Mouse (Mus musculus) adrenal gland, adult (tissue): ENCODE measurements around the gene Fam102b.

Source experiments
- DNase-seq, 2 experiments: peaks; one replicate each; pipeline ENCODE4 v3.0.0; 2022 to 2023; ENCODE audit warnings: low spot score in 1 of 2; ENCODE audit not compliant: inconsistent age in 2 of 2

Fam102b gene

DNA sequence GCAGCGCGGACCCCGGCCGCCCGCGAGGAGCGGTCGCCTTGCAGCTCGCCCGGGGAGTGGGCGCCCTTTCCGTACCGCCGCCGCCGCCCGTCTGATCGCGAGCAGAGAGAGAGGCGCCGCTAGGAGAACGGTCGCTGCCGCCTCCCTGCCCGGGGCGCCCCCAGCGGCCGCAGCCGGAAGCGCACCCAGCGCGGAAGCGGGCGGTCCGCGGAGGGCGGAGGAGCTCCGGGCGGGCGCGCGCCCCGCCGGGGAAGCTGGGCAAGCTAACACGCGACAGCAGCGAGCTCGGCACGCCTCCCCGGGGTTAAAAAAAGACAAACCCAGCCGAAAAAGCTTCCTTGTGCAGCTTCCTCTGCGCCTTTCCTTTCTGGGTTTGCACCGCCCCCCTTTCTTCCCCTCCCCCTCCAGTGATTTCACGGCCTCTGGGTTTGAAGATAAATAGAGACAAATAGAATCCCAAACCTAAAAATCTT lies at the start of gene Fam102b:
TSS of gene Fam102b (minus strand) at position 93 of the 473 bp plus-strand sequence.
- DNase-seq = peak; percentile 90 to 96

DNA sequence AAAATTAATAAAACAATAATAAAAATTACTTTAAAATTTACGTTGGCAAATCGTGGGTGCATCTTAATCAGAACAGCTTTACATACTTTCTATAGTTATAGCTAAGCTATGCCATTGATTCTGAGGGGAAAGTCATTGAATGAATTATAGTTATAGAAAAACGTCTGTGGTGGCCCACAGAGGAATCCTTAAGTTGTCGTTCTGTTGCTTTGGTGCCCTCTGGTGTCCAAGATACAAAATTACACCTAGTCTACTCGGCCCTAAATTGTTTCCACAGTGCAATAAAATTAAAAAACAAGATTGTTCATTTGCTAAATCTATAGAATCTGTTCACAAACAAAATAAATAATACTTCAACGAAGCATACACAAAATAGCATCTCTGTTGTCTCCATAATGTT lies 35.6 kb upstream of the Fam102b start:
- peak in 1 of 2 experiments; percentile 77 for DNase-seq

DNA sequence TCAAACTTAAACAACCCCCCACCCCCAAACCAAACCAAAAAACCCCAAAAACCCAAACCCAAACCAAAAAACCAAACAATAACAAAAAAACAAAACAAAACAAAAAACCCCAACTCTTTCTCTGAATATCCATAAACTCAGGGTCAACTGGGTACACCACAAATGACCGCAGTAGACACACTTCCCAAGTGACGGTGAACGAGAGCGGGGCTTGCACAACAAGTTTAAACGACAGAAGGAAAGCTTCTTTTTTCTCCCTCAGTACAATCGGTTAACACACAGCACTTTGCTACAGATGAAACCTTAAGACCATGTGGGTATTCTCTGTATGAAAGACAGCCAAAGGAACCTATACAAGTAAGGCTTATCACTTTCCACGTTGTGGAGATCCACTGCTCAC lies 35.0 kb upstream of the Fam102b start:
- no peak for DNase-seq

DNA sequence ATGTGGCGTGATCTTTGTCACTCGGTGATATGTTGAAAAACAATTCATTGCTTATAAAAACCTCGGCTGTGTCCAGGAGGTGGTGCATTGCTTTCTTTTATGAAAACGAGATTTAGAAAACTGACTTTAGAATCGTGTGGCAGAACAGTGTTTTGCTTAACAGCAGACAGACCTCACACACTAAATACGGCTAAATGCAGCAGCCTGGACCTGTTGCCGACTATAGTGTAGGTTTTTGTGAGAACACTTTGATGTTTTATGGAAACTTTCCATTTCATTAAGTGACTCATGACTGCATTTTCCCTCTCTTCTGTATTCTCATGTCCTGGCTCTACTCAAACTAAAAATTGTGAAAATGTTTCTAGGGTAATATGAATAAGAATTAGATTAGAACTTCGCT lies 32.5 kb upstream of the Fam102b start:
- DNase-seq = no peak

DNA sequence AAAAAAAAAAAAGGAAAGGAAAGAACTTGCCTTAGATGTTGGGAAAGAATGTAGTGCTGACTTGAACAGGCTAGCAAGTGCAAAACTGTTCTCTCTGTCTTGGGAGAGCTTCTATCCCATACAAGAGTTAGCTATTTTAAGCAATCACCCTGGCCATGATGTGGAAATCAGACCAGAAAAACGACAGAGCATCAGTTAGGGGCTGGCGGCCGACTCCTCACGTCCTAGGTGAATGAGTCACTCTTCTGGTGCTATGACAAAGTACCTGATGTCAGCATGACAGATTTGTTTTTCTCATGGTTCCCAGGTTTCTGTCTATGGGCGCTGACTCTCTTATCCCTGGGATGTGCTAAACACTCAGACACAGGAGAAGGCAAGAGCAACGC lies 24.5 kb upstream of the Fam102b start:
- DNase-seq = no peak

GRCm38 (mm10) chr3:109051056-109051945 lies 23.9 kb upstream of the Fam102b start:
- DNase-seq = peak in 1 of 2 experiments; percentile 47

DNA sequence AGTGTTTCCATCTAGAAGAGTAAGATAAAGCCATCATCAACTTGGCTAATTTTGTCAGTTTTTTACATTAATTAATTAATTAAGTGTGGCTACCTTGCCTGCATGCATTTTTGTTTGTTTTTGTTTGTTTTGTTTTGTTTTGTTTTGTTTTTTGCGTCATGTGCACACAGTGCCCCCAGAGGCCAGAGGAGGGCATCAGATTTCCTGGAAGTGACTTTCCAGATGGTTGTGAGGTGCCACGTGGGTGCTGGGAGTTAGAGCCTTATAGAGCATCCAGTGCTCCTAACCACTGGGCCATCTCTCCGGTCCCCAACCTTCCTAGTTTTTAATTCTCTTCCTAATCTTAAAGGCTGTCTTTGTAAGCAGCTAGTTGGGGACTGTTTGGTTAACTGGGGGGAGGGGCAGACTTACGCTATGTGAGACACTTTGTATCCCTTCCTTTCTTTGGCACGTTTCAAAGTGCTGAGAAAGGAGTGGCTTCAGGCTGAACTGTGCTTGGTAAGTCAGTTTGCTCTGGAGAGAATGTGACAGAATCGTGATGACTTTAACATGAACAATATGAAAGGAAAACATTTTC lies 20.4 kb upstream of the Fam102b start:
- no peak for DNase-seq

GRCm38 (mm10) chr3:109046428-109046827 lies 19.0 kb upstream of the Fam102b start:
- DNase-seq = no peak

- DNase-seq = no peak
Measured at GRCm38 (mm10) chr3:109043395-109043794, 16.0 kb upstream of the Fam102b start.

DNA sequence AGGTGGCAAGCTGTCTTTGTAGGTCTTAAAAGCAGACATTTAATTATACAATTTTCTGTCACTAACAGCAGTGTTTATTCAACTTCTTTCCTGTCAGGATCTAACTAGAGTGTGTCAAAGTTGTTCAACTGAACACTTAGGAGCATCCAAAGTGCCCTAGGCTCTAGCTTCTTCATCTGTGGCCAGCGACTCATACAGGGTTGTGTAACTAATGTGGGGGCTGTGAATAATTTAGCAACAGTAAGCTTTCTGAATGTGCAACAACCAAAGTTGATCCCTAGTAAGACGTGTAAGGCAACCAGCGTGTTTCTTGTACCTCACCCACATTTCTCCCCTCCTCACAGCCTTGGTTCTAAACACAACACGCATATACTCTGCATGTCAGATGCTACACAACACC lies 13.5 kb upstream of the Fam102b start:
- no peak for DNase-seq

DNA sequence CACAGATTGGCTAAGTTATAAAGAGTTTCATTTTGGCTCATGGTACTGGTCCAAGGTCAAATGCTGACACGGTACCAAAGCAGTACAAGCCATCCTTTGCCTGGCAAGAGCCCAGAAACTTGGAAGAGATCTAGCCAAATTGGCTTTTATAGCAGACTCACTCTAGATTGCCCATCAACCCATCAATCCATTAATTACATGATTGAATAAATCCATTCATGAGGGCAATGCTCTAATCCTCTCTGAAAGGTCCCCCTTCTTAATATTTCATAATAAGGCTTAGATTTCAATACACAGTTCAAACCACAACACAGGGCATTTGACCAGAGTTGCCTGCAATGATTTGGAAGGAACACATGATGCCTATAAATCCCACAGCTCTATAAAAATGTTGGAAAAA lies 7.0 kb upstream of the Fam102b start:
- peak in 1 of 2 experiments; percentile 47 for DNase-seq

DNA sequence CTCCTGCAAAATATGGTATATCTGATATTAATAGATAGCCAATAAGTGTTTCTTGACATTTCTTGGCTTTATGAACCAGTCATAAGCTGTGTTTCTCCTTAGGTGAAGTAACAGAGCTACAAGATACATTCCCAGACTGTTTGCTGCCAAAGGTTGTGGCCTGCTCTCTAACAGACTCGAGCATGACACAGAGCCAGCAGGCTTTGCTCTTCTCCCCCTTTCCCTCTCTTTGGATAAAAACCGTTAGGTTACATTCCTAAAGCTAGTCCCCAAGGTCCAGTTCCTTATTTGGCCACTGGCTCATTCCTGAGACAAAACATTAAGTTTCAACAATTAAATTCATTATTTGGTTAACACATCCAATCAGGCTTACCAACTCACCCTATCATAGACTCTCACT lies 4.9 kb upstream of the Fam102b start:
- no peak for DNase-seq

DNA sequence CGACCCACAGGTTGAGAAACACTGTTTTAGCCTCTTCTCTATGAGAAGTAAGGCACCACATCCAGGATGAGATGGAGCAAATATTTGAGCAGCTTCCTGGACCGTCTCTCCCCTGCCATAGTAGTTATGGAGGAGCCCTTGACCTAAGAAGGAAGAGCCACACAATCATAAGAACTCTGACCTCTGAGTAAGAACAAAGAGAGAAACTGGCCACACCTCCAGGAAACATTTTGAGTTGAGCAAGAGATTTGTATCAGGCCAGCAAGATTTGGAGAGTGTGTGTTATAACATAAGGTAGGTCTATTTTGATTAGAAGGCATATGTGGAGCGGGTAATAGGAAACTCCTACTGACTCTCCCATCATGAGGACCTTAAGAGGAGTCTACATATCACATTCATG lies 4.2 kb upstream of the Fam102b start:
- DNase-seq = no peak

DNA sequence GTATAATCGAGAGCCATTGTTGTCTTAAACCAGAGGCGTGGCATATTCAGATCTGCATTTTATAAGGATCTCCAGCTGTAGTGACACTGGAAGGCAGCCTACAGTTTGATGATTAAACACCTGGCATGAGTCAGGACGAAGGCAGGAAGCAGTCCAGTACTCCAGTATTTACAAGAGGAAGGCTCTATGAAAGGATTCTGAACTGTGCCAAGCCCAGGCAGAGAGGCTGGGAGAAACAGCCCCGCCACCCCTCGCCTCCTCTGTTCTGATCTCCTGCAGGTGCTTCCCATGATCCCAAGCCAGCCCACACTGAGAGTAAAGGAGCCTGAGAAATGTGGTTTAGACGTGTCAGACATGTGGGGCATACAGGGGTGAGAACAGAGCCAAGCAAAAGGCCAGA lies 3.4 kb upstream of the Fam102b start:
- peak in 1 of 2 experiments; percentile 49 for DNase-seq

DNA sequence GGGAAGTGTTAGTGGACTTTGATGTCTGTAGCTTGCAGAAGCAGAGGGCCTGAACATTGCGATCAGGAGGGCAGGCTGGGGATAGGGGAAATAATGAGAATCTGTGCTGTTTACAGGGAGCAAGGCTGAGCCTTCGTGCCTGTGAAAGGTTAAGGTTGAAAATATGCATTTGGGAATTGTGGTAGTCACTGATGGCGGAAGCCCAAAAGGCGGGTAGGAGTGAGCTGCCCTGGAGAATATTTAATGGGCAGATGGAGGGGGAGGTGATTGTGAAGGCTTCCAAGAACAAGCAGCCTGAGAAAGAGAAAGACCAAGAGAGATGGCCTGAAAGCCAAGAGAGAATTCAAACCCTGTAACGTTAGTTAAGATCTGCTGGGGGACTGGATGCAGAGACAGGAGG lies 2.3 kb upstream of the Fam102b start:
- no peak for DNase-seq

GRCm38 (mm10) chr3:109026991-109027470 lies 376 bp downstream of the Fam102b start:
- peak in 1 of 2 experiments; percentile 47 for DNase-seq

- DNase-seq = peak in 1 of 2 experiments; percentile 60
Measured at GRCm38 (mm10) chr3:109026462-109026990, 881 bp downstream of the Fam102b start.

DNA sequence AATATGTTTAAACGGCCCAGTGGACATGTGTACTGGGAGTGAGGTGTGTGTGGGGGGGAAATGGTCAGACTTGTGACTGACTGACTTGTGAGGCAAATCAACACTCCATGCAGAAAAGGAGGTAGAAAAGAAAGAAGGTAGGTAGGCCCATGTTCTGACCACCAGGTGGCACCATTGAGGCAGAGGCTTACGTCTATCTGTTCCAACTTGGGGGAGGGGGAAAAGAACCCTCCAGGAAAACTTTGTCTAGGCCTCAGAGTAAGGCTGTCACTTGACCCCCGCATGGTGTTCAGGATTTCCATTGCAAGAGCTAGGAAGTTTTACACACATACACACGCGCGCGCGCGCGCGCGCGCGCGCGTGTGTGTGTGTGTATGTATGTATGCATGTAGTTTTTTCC lies 1.8 kb downstream of the Fam102b start:
- DNase-seq = peak; percentile 58 to 89

DNA sequence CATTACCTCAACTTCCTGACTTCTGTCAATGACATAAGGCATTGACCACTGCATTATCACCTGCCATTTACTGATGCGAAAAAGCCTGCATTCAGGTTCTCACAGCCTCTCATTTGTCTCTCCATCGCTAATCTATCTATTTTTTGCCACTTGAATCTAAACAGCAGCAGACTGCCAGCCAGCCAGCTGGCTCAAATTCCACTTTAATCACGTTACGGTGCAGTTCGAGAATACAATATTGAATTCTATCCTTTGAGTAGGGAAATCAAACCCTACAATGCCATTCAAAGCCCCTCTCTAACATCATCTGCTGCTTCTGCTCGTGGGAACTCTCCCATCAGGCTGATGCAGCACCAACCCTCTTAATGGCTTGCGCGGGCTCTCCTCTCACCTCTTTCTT lies 4.3 kb downstream of the Fam102b start:
- DNase-seq = no peak

DNA sequence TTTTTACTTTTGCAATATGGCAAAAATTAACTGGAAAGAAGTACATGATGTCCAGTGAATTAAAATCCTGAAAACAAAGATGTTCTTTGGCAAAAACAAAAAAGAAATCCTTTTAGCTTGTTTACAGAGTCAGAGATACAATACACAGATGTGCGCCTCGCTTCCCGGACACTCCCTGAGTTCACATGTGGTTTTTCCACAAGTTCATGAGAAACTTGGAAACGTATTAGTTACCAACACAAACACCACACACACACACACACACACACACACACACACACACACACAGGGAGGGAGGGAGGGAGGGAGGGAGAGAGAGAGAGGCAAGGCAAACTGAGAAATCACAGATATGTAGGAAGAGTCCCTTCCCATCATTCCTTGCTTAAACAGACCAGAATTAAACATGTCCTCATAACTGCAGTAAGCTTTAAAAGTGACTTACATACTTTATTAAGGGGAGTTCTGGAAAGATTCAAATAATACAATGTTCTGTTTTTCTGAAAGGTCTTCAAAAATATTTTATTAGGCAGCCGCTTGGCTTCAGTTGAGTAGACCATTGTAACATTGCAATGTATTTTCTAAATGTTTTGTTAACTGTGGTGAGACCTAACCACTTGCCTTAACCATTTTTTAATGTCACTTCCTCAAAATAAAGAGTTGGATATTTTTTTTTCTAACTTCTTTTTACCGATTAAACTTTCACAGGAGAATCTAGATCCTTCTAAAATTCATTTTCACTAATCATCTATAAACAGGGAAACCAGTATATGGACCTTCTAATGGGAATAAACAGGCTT lies 5.5 kb downstream of the Fam102b start:
- no peak for DNase-seq

DNA sequence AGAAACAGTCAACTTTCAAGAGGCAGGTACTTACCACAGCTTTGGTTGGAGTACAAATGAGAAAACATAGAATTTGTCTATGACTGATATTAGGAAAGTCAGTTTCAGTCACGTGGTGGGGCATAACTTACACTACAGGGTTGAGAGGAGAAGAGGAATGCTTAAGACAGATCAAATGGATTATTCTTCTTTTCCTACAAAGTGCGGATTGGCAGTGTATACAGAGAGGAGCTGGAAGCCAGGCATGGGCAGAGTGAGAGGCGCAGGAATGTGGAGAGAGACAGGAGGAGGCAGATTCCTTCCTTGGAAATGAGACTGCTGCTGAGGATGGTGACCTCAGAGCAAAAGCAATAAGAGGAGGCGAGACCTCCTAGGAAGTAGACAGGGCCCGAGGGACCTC lies 9.1 kb downstream of the Fam102b start:
- DNase-seq = no peak
